Mouse (Mus musculus) kidney, postnatal 14 days (tissue): ENCODE results near the gene Skint6.
"Not testable (repeated sequence)": the region's sequence is repeated elsewhere in the genome, so short reads cannot be mapped to it uniquely, and the experiment has no call there.

Experiments used
- DNase-seq: peaks from one replicate; pipeline ENCODE4 v3.0.0; 2022; ENCODE audit warnings: mixed read lengths

Gene Skint6

GRCm38 (mm10) chr4:113286873-113287272, at the start of gene Skint6:
Gene Skint6, minus strand, starts transcription at chr4:113286973.
- DNase-seq = no peak

- no peak for DNase-seq
Measured at GRCm38 (mm10) chr4:113320911-113321310, 34.1 kb upstream of the Skint6 start.

GRCm38 (mm10) chr4:113301773-113302473, 15.2 kb upstream of the Skint6 start:
- no peak for DNase-seq

- DNase-seq = no peak
Measured at GRCm38 (mm10) chr4:113263363-113264060, 23.3 kb downstream of the Skint6 start.

- DNase-seq = no peak
Measured at GRCm38 (mm10) chr4:113245808-113246207, 41.0 kb downstream of the Skint6 start.

- no peak for DNase-seq
Measured at GRCm38 (mm10) chr4:113067621-113068020, 219.2 kb downstream of the Skint6 start.

- not testable (repeated sequence) for DNase-seq
Measured at GRCm38 (mm10) chr4:112979160-112979559, 307.6 kb downstream of the Skint6 start.

- DNase-seq = no peak
Measured at GRCm38 (mm10) chr4:112790646-112791045, 496.1 kb downstream of the Skint6 start.

- DNase-seq = no peak
Measured at GRCm38 (mm10) chr4:112774766-112775165, 512.0 kb downstream of the Skint6 start, which contains the start of gene Skint10. Gene Skint10, minus strand, starts transcription at chr4:112774866.
